Mouse (Mus musculus) kidney, adult 2 months (tissue): Measurements from ENCODE around the gene Nln.

Experiments used
- CTCF ChIP-seq: fragments of 200-500 bp; conservative IDR thresholded peaks from 2 replicates; pipeline ENCODE4 v1.5.1; 2011; ENCODE audit warnings: low read depth, mild to moderate bottlenecking, control low read depth, low read length, moderate library complexity, mixed read lengths; ENCODE audit not compliant: insufficient read depth, insufficient read length
- POLR2A ChIP-seq: fragments of 200-500 bp; IDR thresholded peaks from one replicate; pipeline ENCODE4 v1.6.1; 2011; ENCODE audit warnings: low read depth, low read length, control low read depth

- TF ChIP-seq POLR2A (no peak), CTCF (no peak)
Measured at GRCm38 (mm10) chr13:104074230-104074629, 35.2 kb downstream of the Nln start.
